In the genomic region with DNA sequence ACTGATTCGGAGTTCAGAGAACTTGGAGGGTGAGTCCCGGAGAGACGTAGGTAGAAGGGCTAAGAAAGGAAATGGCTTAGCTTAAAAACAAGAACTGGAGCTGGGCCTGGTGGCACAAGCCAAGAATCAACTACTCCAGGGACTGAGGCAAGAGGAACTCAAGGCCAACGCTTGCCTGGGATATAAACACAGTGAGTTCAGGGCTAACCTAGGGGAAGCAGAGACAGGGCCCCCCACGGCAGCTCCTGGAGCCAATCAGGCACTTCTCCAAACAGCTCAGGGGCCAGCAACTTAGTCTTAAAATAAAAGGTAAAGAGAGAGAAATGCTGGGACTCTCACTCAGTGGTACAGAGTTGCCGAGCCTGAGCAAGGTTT, we compare ENCODE assay signal across 15 mouse cellular contexts. TPM values are rescaled to one million over a fixed set of nuclear protein-coding genes. Genes with fewer than 3 reads are reported as not detected.
DNase-seq lines count a peak whose midpoint lies in the region; ATAC-seq and TF ChIP-seq lines count a peak whose summit lies in the region.
"Had no signal": no experiment of that assay in that cellular context is flagged by ENCODE, and none has a peak within 500 bp of the region (broad histone marks: within the 10 kb centered on the region; RNA-seq: fewer than 3 reads in every experiment).

No protein-coding gene starts in this region.

- H3K36me3 ChIP-seq in lung, postnatal 0 days (ENCODE audit: insufficient read depth, low read length) = no peaks in the 10 kb centered on the region
- peaks cover 77% of the 10 kb centered on the region for H3K36me3 ChIP-seq in liver, embryonic 12.5 days
- peaks cover 4% of the 10 kb centered on the region for H3K36me3 ChIP-seq in stomach, postnatal 0 days (ENCODE audit: control insufficient read depth, insufficient read depth, low read length)

- no peak for ATAC-seq in lung, postnatal 0 days
- no peak for ATAC-seq in liver, embryonic 12.5 days
- ATAC-seq in stomach, postnatal 0 days (ENCODE audit: low FRiP score, low TSS enrichment) = no peak
- ATAC-seq: hindbrain, postnatal 0 days; midbrain, embryonic 16.5 days had no signal

- no peaks in the 10 kb centered on the region for H3K27me3 ChIP-seq in lung, postnatal 0 days (replicated peaks; ENCODE audit: insufficient read depth, low read length)
- H3K27me3 ChIP-seq in liver, embryonic 12.5 days (replicated peaks) = no peaks in the 10 kb centered on the region
- no peaks in the 10 kb centered on the region for H3K27me3 ChIP-seq in stomach, postnatal 0 days (ENCODE audit: control insufficient read depth, insufficient read depth, low read length)

- peaks cover 8% of the 10 kb centered on the region; the same call in 1 of the 2 replicates for H3K4me1 ChIP-seq in lung, postnatal 0 days (ENCODE audit: insufficient read depth, low read depth, low read length)
- H3K4me1 ChIP-seq in liver, embryonic 12.5 days = peaks cover 83% of the 10 kb centered on the region
- peaks cover 2% of the 10 kb centered on the region; the same call in 1 of the 2 replicates for H3K4me1 ChIP-seq in stomach, postnatal 0 days (replicated peaks; ENCODE audit: control insufficient read depth, insufficient read depth)

- H3K4me3 ChIP-seq in gastrocnemius, adult 2 months = no peak overlapping the region
- H3K4me3 ChIP-seq in lung, postnatal 0 days (ENCODE audit: low read depth, low read length) = no peak overlapping the region
- peak overlapping the region; percentile 76 for H3K4me3 ChIP-seq in liver, embryonic 12.5 days
- no peak overlapping the region for H3K4me3 ChIP-seq in stomach, postnatal 0 days (ENCODE audit: low read depth, low read length)
- H3K4me3 ChIP-seq in left cerebral cortex, adult 2 months = no peak overlapping the region

- no peaks in the 10 kb centered on the region for H3K9me3 ChIP-seq in lung, postnatal 0 days (ENCODE audit: low read length)
- H3K9me3 ChIP-seq in liver, embryonic 12.5 days (replicated peaks) = no peaks in the 10 kb centered on the region
- H3K9me3 ChIP-seq in stomach, postnatal 0 days (ENCODE audit: control insufficient read depth, low read length) = no peaks in the 10 kb centered on the region

- TF ChIP-seq CTCF in gastrocnemius, adult 2 months (IDR thresholded peaks at IDR 0.05) = no peak
- TF ChIP-seq CTCF in lung, postnatal 0 days (IDR thresholded peaks at IDR 0.05) = no peak
- TF ChIP-seq CTCF in stomach, postnatal 0 days (IDR thresholded peaks at IDR 0.05; ENCODE audit: low read depth) = no peak
- TF ChIP-seq CTCF in left cerebral cortex, adult 2 months (IDR thresholded peaks at IDR 0.05) = no peak

- no peak overlapping the region for H3K4me2 ChIP-seq in lung, postnatal 0 days (replicated peaks; ENCODE audit: low read depth, low read length)
- peak overlapping the region; percentile 96 for H3K4me2 ChIP-seq in liver, embryonic 12.5 days
- no peak overlapping the region for H3K4me2 ChIP-seq in stomach, postnatal 0 days (replicated peaks; ENCODE audit: low read depth)

- intact Hi-C loops in gastrocnemius, adult 2 months (cut with DNase I) = no loop called here
- intact Hi-C loops in left cerebral cortex, adult 2 months (cut with DNase I) = no loop called here

- H3K9ac ChIP-seq in lung, postnatal 0 days (replicated peaks; ENCODE audit: low read depth) = no peak overlapping the region
- peak overlapping the region; percentile 90 for H3K9ac ChIP-seq in liver, embryonic 12.5 days
- no peak overlapping the region for H3K9ac ChIP-seq in stomach, postnatal 0 days (ENCODE audit: low read length)

- whole genome bisulfite sequencing in lung, postnatal 0 days = 69% methylated on average over 6 of the region's 6 CpGs
- 79% methylated on average over 6 of the region's 6 CpGs for WGBS in liver, embryonic 12.5 days (ENCODE audit: insufficient replicate concordance)
- 57% methylated on average over 6 of the region's 6 CpGs for WGBS in stomach, postnatal 0 days

- peak overlapping the region; percentile 51 for H3K27ac ChIP-seq in gastrocnemius, adult 2 months
- H3K27ac ChIP-seq in lung, postnatal 0 days (ENCODE audit: low read length) = peak overlapping the region; percentile 11
- peak overlapping the region; percentile 98 for H3K27ac ChIP-seq in liver, embryonic 12.5 days
- peak overlapping the region; percentile 78 for H3K27ac ChIP-seq in stomach, postnatal 0 days (replicated peaks)
- no peak overlapping the region for H3K27ac ChIP-seq in left cerebral cortex, adult 2 months
- H3K27ac ChIP-seq: hindbrain, postnatal 0 days had no signal

- peak; percentile 37 for DNase-seq in gastrocnemius, adult 2 months
- DNase-seq in gastrocnemius, adult 8-10 months (ENCODE audit: low spot score in 2 of 2) = no peak
- no peak for DNase-seq in lung, postnatal 0 days (ENCODE audit: low spot score)
- DNase-seq in lung, postnatal 14 days = no peak
- no peak for DNase-seq in stomach, postnatal 0 days (ENCODE audit: low spot score)
- no peak for DNase-seq in left cerebral cortex, adult 2 months (ENCODE audit: extremely low spot score in 1 of 2, low spot score in 2 of 2)
- DNase-seq: cerebellum, adult 9-11 months; heart, postnatal 14 days; lung, adult 2 months; retina, postnatal 1 day; spleen, adult 18-20 months had no signal

- TF ChIP-seq EP300 in lung, postnatal 0 days (IDR thresholded peaks at IDR 0.05) = no peak
- TF ChIP-seq EP300 in stomach, postnatal 0 days (optimal IDR thresholded peaks at IDR 0.05) = no peak

RNA-seq across cellular contexts. Expression of a gene that starts 5.4 kb away (rescaled TPM):
- 1 to 10 TPM; 7.4 to 8.2 TPM for total RNA-seq in gastrocnemius, adult 2 months (2021)
- 1 to 10 TPM; 7.4 to 9.3 (median 8.0) TPM for total RNA-seq in gastrocnemius, adult 8-10 months (2022)
- 28.7 and 30.0 TPM in 2 replicates for polyA plus RNA-seq in lung, postnatal 0 days (2015; fragmentation: Nextera tagmentation; extraction: Ambion mirVana)
- 528 and 553 TPM in 2 replicates for polyA plus RNA-seq in liver, embryonic 12.5 days (2016; fragmentation: Nextera tagmentation; extraction: Ambion mirVana)
- polyA plus RNA-seq in stomach, postnatal 0 days (2015; fragmentation: Nextera tagmentation; extraction: Ambion mirVana) = 56.7 and 57.1 TPM in 2 replicates
- 10 to 100 TPM; 40.0 to 40.2 TPM for total RNA-seq in left cerebral cortex, adult 2 months (2021)

RNA-seq across cellular contexts. Expression of a gene that starts 10.5 kb away (rescaled TPM):
- total RNA-seq in gastrocnemius, adult 2 months (2021) = not detected
- not detected for total RNA-seq in gastrocnemius, adult 8-10 months (2022)
- 126 and 127 TPM in 2 replicates for polyA plus RNA-seq in lung, postnatal 0 days (2015; fragmentation: Nextera tagmentation; extraction: Ambion mirVana)
- 2.4 and 3.2 TPM in 2 replicates for polyA plus RNA-seq in liver, embryonic 12.5 days (2016; fragmentation: Nextera tagmentation; extraction: Ambion mirVana)
- 112 and 116 TPM in 2 replicates for polyA plus RNA-seq in stomach, postnatal 0 days (2015; fragmentation: Nextera tagmentation; extraction: Ambion mirVana)
- not detected for total RNA-seq in left cerebral cortex, adult 2 months (2021)
- total RNA-seq: layer of hippocampus, adult 18-20 months had no signal

RNA-seq across cellular contexts. Expression of a gene that starts 22.1 kb away (rescaled TPM):
- total RNA-seq in gastrocnemius, adult 2 months (2021) = 10 to 100 TPM; 21.5 to 24.0 TPM
- total RNA-seq in gastrocnemius, adult 8-10 months (2022) = 10 to 100 TPM; 23.0 to 30.7 (median 27.9) TPM
- 46.4 and 48.0 TPM in 2 replicates for polyA plus RNA-seq in lung, postnatal 0 days (2015; fragmentation: Nextera tagmentation; extraction: Ambion mirVana)
- polyA plus RNA-seq in liver, embryonic 12.5 days (2016; fragmentation: Nextera tagmentation; extraction: Ambion mirVana) = 49.0 and 51.6 TPM in 2 replicates
- polyA plus RNA-seq in stomach, postnatal 0 days (2015; fragmentation: Nextera tagmentation; extraction: Ambion mirVana) = 61.7 and 64.9 TPM in 2 replicates
- total RNA-seq in left cerebral cortex, adult 2 months (2021) = 10 to 100 TPM; 28.6 to 30.0 TPM

RNA-seq across cellular contexts. Expression of a gene that starts 44.3 kb away (rescaled TPM):
- total RNA-seq in gastrocnemius, adult 2 months (2021) = 10 to 100 TPM; 10.4 to 11.0 TPM
- total RNA-seq in gastrocnemius, adult 8-10 months (2022) = 10 to 100 TPM in 2 of 4 experiments, 1 to 10 TPM in 2; 8.6 to 12.5 (median 10.4) TPM
- 9.1 and 10.6 TPM in 2 replicates for polyA plus RNA-seq in lung, postnatal 0 days (2015; fragmentation: Nextera tagmentation; extraction: Ambion mirVana)
- polyA plus RNA-seq in liver, embryonic 12.5 days (2016; fragmentation: Nextera tagmentation; extraction: Ambion mirVana) = 15.5 and 18.5 TPM in 2 replicates
- polyA plus RNA-seq in stomach, postnatal 0 days (2015; fragmentation: Nextera tagmentation; extraction: Ambion mirVana) = 5.8 and 7.1 TPM in 2 replicates
- 10 to 100 TPM; 12.6 to 15.2 TPM for total RNA-seq in left cerebral cortex, adult 2 months (2021)
